Mouse (Mus musculus): ENCODE data around the gene Prkaca. TPM values are rescaled to one million over a fixed set of nuclear protein-coding genes. Genes with fewer than 3 reads are reported as not detected.
A peak's percentile ranks its signal among the peaks of the same experiment; 100 is the strongest.
"Not testable (repeated sequence)": the region's sequence is repeated elsewhere in the genome, so short reads cannot be mapped to it uniquely, and the experiment has no call there.

Gene Prkaca
- total and polyA plus RNA-seq, 3 experiments: 154 to 327 (median 269) TPM

DNA sequence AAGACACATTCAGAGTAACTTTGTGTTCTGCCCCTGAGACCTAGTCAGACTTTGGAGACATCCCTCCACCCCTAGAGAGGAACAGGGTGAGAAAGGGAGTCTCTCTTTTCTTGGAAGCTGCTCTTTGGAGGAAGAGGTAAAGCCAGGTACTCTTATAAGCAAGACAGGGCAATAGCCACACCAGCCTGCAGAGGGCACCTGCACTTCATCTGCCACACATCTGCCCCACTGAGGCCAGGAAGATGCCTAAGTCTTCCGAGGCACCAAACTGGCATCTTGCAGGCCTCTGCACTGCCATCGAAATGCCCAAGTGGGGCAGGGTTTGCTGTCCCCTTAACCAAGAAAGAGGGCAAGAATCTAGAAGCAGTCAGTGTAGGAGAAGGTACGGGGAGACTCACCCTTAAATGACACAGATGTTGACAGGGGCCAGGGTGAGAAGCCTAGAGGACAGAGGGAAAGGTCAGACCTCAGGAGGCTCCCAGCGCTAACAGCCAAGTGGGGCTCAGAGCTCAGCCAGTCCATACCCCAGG lies 3.4 kb downstream of the Prkaca start:
- peak; percentile 44 for DNase-seq

DNA sequence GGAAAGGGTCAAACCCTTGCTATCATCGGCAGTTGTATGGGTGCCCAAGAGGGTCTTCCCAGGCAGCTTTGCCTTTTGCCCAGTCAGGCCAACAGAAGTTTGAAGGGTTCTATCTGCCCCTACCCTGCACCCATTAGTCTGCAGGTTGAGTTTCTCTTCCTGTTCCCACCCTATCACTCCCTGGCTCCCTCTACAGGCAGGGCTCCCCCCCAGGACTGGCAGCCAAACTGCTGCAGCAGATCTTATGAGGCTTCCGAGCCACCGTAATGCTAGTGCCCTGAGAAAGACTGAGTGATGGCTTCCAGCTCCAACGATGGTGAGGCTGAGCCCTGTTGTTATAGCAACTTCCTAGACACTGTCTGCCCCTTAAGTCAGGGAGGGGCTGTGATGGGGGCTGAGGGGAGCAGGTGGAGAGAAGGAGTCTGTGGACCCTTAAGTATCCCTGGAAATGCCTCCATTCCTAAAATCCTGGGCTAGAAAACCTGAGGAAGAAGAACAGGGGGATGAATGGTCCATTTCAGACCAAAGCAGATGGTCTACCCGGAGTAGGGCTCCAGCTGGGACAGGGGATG lies 4.1 kb downstream of the Prkaca start:
- no peak for DNase-seq

- DNase-seq: peak; percentile 68
Measured at GRCm38 (mm10) chr8:83977646-83978045, 4.9 kb downstream of the Prkaca start.

GRCm38 (mm10) chr8:83978200-83978599 lies 5.4 kb downstream of the Prkaca start:
- DNase-seq: no peak

GRCm38 (mm10) chr8:83980250-83980649 lies 7.5 kb downstream of the Prkaca start:
- no peak for DNase-seq

DNA sequence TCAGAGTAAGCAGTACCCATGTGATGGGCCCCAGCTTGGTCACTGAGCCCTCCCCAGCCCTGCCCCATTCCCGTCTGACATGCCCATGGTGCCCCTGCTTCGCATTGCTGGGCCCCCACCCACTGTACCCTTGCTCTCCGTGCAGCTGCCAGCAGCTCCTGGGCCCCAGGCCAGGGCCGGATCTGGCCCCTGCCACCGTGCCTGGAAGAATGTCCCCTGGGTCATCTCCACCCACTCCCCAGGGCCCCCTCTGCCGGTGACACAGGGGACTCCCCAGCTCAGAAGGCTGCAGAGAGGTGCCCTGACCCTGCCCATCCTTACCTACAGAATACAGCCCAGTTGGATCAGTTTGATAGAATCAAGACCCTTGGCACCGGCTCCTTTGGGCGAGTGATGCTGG lies 8.1 kb downstream of the Prkaca start:
- DNase-seq: peak; percentile 42

DNA sequence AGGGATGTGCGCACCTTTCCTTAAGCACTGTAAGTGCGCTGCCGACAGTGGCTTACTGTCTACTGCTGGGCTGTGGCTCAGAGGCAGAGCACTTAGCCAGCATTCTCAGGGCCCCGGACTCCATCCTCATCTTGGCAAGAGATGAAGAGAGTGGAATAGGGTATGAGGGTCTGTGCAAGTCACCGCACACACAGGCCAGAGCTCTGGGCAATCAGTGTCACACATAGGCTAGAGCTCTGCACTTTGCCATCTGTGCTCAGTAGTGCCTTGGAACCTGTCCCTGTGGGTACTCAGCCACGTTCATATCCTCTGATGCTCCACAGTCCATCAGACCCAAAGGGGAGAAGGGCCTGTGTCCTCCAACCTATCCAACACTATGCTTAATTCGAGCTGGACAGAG lies 8.7 kb downstream of the Prkaca start:
- no peak for DNase-seq

DNA sequence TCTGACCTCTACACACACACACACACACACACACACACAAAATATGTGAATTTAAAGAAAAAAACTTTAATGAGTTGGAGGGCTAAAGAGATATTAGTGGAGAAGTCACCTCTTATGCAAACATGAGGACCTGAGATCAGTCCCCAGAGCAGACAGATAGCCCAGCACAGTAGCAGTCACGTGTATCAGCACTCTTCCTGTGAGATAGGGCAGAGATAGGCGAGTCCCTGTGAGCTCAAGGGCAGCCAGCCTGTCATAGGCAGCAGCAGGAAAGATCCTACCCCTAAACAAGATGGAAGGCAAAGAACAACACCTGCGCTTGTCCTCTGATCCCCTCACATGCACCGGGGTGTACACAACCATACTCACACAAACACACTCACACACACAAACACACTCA lies 9.7 kb downstream of the Prkaca start:
- DNase-seq: no peak

GRCm38 (mm10) chr8:83983222-83983621 lies 10.4 kb downstream of the Prkaca start:
- not testable (repeated sequence) for DNase-seq

- DNase-seq: no peak
Measured at GRCm38 (mm10) chr8:83989243-83989642, 16.4 kb downstream of the Prkaca start.

GRCm38 (mm10) chr8:83990170-83990569 lies 17.4 kb downstream of the Prkaca start:
- no peak for DNase-seq

DNA sequence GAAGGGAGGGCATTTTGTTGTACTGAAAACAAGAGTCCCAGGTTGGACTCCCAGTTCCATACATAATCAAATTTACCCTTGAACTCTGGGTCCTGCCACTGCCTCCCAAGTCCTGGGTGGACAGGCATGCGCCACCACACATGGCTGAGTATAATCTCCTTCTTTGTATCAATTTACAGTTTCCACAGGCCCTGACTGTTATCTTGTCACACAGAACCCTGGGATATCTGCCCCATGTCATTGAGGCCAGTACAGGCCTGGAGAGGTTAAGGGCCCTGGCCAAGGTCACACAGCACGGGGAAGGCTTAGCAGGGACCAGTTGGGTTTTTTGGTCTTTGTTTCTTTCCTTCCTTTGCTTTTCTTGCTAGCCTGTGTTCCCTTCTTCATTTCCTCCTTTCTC lies 19.7 kb downstream of the Prkaca start:
- DNase-seq: no peak

- DNase-seq: no peak
Measured at GRCm38 (mm10) chr8:83994030-83994429, 21.2 kb downstream of the Prkaca start.

GRCm38 (mm10) chr8:83995973-83996372 lies 23.2 kb downstream of the Prkaca start:
- DNase-seq: no peak

GRCm38 (mm10) chr8:83996567-83997505 lies 24.0 kb downstream of the Prkaca start:
- peak; percentile 95 for DNase-seq

DNA sequence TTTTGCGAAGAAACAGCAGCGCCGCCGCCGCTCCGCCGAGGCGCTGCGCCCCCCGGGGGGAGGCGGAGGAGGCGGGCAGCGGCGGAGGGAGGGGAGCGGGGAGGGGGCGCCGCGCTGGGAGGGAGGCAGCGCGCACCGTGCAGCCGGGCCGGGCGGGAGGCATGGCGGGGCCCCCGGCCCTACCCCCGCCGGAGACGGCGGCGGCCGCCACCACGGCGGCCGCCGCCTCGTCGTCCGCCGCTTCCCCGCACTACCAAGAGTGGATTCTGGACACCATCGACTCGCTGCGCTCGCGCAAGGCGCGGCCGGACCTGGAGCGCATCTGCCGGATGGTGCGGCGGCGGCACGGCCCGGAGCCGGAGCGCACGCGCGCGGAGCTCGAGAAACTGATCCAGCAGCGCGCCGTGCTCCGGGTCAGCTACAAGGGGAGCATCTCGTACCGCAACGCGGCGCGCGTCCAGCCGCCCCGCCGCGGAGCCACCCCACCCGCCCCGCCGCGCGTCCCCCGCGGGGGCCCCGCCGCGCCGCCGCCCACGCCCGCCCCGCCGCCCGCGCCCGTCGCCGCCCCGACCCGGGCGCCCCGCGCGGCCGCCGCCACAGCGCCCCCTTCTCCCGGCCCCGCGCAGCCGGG lies 24.8 kb downstream of the Prkaca start, which contains the start of gene Samd1:
Gene Samd1 (plus strand): TSS at position 162 of the 631 bp plus-strand sequence.
- peak; percentile 70 for DNase-seq

DNA sequence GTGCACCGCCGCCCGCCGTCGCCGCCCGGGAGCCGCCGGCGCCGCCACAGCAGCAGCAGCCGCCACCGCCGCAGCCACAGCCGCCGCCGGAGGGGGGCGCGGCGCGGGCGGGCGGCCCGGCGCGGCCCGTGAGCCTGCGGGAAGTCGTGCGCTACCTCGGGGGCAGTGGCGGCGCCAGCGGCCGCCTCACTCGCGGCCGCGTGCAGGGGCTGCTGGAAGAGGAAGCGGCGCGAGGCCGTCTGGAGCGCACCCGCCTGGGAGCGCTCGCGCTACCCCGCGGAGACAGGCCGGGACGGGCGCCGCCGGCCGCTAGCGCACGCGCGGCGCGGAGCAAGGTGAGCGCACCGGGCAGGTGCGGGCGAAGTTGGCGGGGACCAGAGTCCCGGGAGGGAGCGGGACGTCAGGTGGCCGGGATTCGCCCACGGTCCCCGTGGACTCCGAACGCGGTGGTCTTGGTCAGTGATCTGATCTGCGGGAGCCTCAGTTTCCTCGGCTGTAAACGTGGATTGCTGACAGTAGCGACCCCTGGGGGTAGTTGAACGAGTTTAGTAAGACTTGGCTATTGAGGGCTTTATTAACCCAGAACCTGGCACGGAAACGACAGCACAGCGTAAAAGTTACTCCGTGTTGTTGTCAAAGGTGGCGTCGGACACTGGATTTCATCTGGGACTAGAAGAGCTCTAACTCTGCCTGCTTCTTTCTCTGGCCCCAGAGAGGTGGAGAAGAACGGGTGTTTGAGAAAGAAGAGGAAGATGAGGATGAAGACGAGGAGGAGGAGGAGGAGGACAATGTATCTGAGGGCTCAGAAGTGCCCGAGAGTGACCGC lies 25.7 kb downstream of the Prkaca start:
- peak; percentile 72 for DNase-seq

DNA sequence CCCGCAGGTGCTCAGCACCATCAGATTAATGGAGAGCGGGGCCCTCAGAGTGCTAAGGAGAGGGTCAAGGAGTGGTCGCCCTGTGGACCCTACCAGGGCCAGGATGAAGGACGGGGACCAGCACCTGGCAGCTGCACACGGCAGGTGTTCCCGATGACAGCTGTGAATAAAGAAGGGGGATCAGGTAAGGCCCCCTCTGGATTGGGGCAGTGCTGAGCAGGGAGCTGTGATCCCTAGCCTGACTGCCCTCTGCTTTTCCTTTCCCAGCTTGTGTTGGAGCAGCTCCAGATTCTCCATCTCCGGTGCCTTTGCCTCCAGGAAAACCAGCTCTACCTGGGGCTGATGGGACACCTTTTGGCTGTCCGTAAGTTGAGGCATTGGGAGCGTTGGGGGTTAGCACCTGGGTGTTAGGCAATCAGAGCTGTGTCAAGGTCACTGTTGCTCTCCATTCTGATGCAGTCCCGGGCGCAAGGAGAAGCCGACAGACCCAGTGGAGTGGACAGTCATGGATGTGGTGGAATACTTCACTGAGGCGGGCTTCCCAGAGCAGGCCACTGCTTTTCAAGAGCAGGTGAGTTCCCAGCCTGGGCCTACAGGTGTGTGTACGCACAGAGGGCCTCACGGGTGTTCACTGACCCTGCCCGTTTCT lies 26.4 kb downstream of the Prkaca start:
- DNase-seq: no peak

DNA sequence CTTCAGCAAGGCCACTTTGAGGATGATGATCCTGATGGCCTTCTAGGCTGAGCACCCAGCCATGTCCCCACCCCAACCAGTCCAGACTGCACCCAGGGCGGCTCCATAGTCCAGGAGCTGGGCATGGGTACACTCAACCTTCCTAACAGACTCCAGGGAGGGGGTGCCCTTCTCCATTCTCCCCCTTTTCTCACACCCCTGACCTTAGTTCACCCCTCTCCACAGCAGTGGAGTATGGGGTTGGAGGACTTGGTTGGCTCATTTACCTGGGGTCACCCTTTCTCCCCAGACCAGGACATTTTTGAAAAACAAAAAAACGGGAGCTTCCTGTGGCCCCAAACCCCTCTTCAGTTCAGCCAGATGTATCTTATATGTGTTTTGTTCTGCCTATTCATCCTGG lies 27.0 kb downstream of the Prkaca start:
- no peak for DNase-seq

DNA sequence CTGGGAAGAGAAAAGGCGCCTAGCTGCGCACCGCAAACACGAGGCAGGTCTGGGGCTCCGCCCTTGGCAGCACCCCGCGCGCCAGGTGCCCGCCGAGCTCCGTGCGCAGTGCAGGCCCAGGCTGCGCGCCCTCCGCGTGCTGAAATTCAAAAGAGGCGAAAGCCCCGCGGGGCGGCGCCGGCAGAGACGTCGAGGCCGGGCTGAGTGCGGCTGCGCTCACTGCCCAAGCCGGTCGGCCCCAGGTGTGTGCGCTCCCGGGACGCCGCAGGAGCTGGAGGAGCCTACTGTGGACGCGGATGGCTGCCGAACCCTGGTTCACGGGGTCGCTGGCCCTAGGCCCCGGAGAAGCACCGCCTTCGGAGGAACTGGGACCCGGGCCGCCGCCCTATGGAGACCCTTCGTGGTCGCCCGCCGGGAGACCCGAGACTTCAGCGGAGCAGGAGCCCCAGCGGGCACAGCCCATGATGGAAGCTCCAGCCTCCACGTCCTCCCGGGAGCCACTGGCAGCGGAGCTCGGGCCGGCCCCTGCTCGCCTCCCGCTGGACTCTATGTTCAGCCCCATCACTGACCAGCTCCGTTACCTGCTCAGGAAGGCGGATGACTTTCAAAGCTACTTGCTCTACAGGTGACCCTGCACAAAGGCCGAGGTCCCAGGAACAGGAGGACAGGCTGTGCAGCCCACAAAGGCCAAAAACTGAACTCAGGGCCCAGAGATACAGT lies 28.6 kb downstream of the Prkaca start, which contains the start of gene 1700067K01Rik:
Gene 1700067K01Rik (plus strand): TSS at position 222 of the 720 bp plus-strand sequence.
- no peak for DNase-seq

Measured in adrenal gland, adult 2 months (tissue).